Mouse (Mus musculus) WW6 (cell line): ENCODE measurements around the gene Cep112.
"Not testable (repeated sequence)": the region's sequence is repeated elsewhere in the genome, so short reads cannot be mapped to it uniquely, and the experiment has no call there.

Source experiments
- DNase-seq: peaks from one replicate; pipeline ENCODE4 v3.0.0-alpha.2; 2013; ENCODE audit warnings: low read depth, low spot score

Gene Cep112

DNA sequence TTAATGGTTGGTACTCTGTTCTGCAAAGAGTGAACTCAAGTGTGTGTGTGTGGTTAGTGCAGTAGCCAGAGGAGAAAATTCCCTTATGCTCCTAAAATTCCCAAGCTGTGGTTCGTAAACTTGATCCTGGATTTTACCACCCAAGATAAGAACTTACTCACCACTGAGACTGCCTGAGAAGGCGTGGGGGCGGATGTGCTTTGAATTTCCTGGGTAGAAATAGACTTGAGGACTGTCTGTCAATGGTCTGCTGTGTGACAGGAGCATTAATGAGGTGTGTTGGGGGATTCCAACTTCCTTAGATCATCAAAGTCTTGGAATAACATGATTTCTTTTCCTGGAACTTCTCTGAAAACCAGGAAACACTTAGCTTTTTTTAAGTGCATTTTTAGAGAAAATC is 374.7 kb downstream of the Cep112 start:
- no peak for DNase-seq

DNA sequence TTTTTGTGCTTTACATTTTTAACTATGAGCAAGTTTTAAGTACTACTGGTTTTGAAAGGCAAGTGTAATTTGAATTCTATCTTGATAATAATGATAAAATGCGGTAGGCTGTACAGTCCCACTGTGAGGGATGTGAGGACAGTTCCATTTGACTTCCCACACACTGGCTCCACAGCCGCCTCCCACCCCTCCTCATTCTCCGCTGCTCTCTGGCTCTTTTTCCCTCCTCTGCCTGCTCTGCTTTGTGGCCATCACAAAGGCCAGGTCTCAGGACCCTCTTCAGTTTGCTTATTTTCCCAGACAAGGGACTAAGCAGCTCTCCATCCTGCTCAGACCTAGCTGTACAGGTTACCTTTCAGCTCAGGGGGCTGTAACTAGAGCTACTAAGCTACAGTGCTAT is 379.0 kb downstream of the Cep112 start:
- no peak for DNase-seq

DNA sequence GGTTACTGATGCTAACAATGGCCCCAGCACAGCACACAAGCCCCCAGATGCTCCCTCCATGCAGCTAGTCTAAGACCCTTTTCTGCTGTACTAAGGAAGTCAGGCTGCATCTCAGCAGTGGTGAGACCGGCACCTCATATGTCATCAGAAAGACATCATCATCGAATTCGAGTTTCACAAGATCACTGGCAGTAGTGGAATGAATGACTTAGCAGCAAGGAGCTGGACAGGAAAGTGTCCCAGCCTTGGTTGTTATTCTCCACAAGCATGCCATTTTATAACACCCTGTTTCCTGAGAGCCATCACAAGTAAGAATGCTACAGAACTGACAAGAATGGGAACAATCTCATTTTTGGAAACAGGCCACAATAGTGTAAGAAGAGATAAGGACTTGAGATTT is 381.0 kb downstream of the Cep112 start:
- no peak for DNase-seq

DNA sequence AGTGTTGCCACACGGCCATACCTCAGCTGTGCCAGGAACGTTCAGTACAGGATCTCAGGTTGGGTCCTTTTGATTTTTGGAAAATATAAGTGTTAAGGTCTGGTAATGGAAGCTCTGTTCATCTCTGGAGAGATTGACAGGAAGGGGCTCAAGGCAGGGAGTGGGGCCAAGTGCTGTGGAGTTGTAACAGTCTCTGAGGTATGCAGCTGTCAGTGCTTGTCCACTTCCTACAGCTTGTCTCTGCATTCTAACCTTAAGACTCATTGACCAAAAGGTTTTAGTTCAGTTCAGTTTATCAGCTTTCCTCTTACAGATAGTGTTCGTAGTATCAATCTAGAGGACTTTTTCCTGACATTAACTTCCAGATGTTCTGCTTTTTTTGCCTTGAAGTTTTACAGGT is 384.6 kb downstream of the Cep112 start:
- DNase-seq, result no peak

DNA sequence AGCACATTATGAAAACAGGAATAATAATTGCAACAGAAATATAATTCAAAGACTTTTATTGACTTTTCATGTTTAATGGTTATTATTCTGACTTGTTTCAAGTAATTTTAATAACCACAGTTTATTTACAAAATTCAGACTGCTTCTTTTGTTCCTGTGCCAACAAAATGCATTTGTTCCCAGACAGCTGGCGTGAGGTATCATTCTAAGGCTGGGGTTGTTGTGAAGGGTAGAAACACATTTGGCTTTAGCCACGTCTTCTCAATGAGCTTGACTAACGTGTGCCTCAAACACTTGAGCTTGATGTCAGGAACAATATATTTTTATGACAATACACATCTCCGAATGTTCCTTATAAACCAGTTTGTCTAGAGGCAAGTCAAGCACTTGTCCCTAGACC is 396.8 kb downstream of the Cep112 start:
- DNase-seq, result no peak

DNA sequence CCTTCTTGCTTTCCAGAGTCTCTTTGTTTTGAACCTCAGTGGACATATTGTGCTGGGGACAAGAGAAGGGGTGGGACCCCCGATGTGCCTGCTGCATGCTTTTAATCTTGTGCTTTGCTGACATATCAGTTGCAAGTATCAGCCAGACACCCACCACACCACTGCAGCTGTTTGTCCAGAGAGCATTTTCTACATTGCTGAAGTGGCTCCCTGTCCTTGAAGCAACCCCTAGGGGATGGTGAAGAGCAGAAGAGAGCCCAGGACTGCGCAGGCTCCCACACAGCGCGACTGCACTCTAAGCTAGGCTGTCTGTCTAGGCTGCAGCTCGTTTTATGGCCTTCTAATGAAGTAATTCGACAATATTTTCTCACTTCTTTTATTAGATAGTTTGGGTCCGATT is 397.3 kb downstream of the Cep112 start:
- DNase-seq, result no peak

DNA sequence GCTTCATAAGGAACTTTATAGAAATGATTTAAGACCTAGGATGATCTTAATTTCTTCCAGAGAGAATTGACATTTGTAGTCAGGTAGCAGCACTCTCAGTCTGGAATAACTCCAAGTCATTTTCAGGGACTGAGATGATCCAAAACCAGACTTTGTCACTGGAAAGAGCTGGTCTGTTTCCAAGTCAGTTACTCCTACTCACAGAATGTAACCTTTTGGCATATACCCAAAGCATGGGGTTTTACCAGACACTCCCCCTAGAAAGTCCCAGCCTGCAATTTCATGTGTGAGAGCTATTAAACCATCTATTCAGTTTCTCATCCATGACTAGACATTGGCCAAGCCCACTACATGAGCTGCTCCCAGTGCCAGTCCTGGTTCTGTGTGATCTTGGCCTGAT is 402.3 kb downstream of the Cep112 start:
- no peak for DNase-seq

DNA sequence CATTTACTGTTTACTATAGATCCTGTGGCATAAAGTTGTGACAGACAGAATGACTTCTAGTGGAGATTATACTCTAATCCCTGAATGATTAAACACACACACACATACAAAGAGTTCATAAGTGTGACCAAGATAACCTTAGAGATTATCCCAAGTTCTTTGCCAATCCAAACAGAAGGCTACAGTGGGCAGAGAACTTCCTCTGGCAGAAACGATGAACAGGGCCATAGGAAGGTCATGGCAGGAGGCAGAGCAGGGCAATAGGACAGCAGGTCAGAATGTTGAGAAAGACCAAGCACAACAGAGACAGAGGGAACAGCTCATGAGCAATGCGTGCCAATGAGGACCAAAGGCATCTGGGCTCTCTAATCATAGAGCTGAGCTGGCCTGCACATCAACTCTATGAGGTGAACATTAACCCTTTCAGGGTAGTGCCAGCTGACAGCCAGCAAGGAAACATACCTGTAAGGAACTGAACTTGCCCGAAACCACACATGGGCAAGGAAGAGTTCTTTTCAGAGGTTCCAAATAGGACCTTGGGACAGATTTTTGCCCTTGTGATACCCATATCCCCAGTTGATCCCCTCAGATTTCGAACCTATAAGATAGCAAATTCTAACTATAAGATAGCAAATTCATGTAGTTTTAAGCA is 403.5 kb downstream of the Cep112 start:
- no peak for DNase-seq

DNA sequence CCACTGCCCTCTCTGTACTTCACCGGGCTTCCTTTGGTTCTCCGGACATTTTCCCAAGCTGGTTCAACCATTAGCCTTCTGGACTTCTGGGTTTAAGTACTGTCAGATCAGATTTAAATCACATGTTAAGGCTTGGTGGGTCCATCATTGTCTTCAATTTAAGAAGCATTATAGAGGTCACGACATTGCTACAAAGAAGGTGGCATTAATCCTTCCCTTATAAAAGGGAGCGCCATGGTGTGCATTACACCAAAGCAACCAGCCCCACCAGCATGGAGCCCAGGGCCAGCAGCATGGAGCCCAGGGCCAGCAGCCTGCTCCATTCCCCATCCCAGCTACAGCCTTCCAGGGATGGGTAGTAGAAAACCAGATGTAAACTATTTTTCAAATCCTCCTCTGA is 411.7 kb downstream of the Cep112 start:
- no peak for DNase-seq

DNA sequence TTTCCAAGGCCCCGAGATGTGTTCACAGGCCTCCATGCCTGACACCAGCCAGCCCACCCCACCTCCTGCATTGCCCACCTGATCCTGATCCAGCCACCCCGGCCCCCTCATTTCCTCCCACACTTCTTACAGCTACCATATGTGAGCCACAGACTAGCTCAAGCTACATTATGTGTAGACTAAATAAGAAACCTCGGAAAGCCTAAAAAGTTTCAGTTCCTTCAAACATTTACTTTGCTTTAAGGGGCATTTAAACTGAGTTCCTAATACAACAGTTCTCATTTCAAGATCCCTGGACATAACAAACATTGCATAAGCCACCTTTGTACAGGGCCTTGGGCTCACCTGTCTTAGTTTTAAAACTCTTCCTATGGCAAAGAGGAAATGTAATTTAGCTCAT is 415.2 kb downstream of the Cep112 start:
- DNase-seq, result no peak

DNA sequence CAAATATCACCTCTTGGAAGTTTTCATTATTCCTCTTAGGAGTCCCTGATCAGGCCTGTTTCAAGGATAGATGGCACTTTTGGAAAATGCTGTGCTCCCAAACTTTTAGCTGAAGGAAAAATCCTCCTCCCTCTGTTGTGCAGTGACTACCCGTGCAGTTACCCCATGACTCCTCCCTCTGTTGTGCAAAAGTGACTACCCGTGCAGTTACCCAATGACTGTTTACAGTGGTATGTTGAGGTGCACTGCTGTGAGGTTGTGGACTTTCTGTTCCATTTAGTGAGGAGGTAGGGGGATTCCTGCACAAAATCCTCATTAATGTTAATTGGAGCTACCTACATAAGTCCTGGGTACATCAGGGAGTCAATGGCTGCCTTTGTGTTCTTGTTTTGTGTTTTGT is 417.8 kb downstream of the Cep112 start:
- no peak for DNase-seq

DNA sequence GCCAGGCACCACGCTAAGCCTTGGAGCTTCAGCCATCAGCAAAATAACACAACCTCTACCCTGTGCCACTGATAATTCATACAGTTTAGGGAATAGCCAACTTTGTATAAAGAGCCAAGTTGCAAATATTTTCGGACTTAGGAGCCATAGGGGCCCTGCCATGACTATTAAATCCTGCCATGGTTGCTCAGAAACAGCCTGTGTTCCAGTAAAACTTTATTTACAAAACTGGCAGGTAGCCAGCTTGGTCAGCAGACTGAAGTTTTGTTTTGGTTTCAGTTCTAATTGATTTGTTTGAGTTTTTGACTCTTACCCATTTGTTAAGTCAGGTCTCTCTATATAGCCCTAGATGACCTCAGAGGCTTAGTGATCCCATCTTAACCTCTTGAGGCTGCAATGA is 421.0 kb downstream of the Cep112 start:
- DNase-seq, result no peak

DNA sequence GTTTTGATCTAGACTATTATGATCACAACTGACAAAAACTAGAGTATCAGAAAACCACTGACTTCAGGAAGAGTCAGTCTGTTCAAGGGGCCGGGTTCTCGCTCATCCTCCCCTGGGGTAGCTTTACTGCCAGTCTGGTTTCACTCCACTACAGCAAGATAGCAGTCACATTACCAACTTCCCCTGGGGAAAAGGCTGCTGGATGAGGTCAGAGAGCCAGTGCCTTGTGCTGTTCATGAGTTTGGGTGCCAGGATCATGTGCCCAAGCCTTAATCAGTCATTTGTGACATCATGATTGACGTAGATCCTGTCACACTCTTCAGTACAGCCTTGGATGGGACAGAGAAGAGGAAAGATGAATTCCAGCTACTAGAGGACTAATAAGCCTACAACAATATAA is 421.5 kb downstream of the Cep112 start:
- DNase-seq, result no peak

DNA sequence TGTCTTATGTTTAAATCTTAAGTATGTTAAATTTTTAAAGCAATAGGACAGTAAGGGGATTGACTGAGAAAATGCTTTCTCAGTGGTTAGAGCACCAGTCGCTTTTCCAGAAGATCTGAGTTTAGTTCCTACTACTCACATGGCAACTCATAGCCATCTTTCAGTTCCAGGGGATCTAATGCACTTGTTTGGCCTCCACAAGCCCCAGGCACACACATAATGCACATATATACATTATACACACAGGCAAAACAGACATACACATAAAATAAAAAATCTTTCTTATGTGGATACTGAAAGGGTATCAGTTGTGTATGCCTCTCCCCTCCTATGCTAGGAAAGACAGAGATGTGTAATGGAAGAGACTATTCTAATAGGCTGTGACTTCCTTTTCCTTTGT is 426.8 kb downstream of the Cep112 start:
- no peak for DNase-seq

DNA sequence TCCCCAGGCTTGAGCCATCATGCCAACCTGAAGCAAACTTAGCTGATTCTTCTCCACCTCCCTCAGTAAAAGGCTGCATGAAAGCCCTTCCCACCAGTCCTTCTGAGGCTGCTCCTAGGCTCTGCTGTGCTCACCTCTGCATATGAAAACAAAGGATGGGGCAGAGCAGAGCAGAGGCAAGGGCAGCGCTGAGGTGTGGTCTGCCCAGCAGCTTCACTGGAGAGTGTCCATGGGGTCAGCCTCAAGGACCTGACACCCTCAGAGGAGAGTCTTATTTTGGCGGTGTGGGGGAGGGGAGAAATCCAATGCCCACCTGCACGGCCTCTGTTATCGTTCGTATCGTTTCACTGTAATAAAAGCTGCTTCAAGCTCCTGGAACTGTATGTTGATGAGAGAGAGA is 432.3 kb downstream of the Cep112 start:
- no peak for DNase-seq

DNA sequence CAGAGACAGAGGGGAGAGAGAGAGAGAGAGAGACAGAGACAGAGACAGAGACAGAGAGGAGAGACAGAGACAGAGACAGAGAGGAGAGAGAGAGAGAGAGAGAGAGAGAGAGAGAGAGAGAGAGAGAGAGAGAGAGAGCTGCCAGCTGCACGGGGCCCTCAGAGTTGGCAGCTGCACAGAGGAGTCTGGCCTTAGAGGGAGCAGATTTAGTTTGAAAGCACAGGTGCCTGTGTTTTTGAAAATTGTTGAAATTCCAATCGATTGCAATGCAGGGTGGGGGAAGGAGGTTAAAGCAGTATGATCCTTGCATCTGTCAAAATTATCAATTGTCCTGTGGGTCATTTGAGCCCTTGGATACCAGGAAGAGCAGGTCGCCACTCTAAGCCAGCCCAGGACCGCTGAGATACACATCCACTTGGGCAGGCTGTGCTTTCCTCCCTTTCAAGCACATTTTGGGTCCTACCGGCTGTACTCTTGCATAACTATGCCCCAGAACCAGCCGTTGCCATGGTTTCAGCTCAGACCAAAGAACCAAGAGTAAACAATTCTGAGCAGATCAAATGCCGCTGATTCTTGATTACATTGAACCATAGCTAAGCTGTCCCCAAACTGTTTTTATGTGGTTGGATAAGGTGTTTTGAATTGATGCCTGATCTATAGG is 432.8 kb downstream of the Cep112 start:
- no peak for DNase-seq

DNA sequence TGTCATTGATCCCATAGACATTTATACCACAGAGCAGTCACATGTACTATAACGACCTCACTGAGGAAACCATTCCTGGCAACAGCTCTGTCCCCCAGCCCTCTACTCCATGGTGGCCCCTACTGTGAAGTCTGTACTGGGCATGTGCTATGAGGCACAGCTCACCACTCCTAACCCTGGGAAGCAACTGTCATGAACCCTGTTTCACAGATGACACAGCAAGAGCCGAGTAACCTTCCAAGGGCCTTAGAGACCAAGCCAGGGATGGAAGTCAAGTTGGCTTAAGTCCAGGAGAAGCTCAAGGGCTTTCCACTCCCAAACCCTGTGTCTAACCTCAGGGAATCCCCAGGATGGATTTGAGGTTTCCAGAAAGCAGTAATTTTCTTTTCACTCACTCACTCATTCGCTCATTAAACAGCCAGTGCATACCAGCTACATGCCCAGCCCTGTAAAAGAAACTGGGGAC is 433.4 kb downstream of the Cep112 start:
- no peak for DNase-seq

DNA sequence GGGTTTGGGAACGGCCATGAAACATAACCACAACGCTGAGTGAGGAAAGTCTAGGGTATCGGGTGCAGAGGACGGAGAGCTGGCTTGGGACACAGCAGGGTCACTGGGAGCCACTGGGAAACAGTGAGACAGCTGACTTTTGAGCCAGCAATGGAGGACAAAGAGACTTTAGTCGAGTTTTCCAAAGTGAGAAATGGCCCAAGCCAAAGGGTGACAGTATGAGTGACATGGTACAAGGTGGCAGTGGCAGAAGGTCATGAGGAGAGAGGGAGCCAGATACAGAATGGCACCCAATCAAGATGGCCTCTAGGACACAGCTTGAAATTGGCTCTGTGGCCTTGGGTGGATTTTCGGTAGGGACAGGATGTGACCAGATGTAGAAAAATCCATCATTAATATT is 433.9 kb downstream of the Cep112 start:
- no peak for DNase-seq

DNA sequence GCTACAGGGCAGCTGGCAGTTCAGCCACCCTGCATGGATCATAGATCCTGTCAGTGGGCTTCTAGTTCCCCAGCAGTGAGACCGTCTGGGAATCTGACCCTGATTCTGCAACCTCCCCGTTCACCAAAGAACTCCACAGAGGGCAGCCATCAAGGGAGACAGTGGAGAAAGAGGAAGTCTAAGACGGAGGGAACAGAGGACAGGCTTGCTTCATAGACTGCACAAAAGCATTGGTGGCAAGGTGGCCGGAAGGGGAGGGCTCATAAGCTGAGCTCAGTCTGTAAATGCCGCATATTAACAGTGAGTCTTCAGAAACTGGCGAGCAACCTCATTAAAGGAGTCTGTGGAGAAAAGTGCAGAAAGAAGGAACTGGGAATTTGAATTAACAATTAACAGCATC is 437.4 kb downstream of the Cep112 start:
- no peak for DNase-seq

DNA sequence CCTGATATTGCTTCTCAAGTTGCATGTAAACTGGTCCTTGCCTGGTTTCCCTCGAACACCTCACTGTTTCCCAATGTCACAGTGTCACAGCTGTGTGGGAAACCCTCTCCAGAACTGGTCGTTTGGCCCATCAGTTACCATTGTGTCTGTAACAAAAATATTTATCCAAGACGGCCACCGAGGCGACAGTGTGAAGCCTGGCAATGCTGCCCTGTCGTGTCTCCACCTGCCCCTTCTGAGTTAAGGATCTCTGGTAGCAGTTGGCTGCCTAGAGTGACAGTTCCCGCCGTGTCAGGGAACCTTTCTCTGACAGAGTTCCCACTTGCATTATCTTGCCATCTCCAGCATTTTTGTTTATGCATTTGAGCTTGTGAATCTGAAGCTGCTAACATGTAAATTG is 440.8 kb downstream of the Cep112 start:
- no peak for DNase-seq

DNA sequence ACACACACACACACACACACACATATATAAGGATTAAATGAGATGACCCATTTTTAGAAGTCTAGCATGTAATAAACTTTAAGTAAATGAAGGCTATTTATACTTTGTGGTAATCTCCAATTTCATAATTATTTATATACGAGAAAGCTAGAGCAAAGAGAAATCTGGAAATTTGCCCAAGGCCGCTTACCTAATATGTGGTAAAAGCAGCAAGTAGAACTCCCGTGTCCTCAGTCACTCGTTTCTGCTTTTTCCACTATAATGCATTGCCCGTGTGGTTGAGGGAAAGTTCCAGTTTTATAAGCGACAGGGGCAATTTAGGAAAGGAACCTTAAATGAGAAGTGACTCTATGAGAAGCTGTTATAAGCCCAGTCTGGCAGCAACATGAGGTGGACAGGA is 442.5 kb downstream of the Cep112 start:
- no peak for DNase-seq

DNA sequence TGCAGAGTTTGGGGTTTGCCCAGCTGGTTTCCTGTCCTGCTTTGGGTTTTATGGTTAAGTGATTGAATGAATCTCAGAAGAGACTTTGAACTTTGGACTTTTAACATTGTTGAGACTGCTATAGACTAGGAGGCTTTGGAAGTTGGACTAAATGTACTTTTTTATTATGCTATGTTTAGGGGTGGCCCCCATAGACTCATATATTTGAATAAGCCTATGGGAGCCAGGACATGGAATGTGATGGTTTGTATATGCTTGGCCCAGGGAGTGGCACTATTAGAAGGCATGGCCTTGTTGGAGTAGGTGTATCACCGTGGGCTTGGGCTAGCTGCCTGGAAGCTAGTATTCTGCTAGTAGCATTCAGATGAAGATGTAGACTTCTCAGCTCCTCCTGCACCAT is 446.3 kb downstream of the Cep112 start:
- not testable (repeated sequence) for DNase-seq

DNA sequence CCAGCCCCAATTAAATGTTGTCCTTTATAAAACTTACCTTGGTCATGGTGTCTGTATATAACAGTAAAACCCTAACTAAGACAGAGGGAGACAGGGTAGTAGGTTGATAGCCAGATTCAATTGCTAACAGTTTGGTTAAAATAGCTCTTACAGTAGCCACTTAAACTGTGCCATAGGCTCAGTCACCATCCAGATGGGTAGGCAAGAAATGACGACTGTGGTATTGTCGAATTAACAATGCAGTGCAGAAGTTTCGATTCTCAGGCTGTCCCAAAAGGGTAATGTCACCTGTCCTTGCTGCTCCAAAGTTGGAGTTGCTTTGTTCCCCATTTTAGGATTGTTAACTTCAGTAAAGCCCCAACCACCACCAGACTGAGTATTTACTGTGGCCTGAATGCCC is 446.8 kb downstream of the Cep112 start:
- DNase-seq, result no peak
